Mouse (Mus musculus): ENCODE data around the gene Csl. TPM values are rescaled to one million over a fixed set of nuclear protein-coding genes. Genes with fewer than 3 reads are reported as not detected.

Gene Csl
- polyA plus RNA-seq, 1 experiment from 2014 or later = not detected

DNA sequence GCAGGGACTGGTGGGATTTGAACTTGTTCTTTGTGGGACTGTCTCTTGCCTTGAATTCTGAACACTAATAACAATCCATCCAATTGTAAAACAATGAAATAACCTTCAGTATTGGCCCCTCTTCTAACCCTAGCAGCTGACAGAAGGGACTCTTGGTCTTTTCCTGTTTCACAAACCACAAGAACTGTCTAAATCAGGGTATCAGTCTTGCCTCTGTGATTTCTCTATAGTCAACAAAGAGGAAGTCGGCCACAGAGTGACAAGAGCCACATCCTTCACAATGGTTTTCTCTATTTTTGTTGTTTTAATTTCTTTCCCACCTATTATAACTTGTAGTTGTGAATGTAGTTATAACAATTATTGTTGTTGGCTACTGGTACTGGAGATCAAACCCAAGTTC lies 47.9 kb downstream of the Csl start:
- Histone ChIP-seq H3K27ac (replicated peaks; ENCODE audit: low read depth, low read length) (no peak overlapping the region), H3K9me3 (ENCODE audit: control insufficient read depth, low read length) (no peaks in the 10 kb centered on the region), H3K9ac (ENCODE audit: low read depth, low read length) (no peak overlapping the region), H3K4me2 (ENCODE audit: low read depth, low read length) (no peak overlapping the region), H3K4me3 (ENCODE audit: low read depth, low read length) (no peak overlapping the region), H3K4me1 (ENCODE audit: control insufficient read depth, insufficient read depth, low read length) (no peaks in the 10 kb centered on the region), H3K36me3 (ENCODE audit: control insufficient read depth, insufficient read depth, low read length) (no peaks in the 10 kb centered on the region), H3K27me3 (replicated peaks; ENCODE audit: control insufficient read depth, insufficient read depth, low read length) (no peaks in the 10 kb centered on the region)
- no peak for ATAC-seq (ENCODE audit: low read depth)
- no peak for DNase-seq (ENCODE audit: low spot score)
- 88% methylated on average over 1 of the region's 1 CpGs for WGBS

Data from embryonic facial prominence, embryonic 14.5 days (tissue).